Mouse (Mus musculus) heart, adult 9 months (tissue): Measurements from ENCODE around the gene Nin.

Source experiments
- DNase-seq, 2 experiments: peaks; one replicate each; pipeline ENCODE4 v3.0.0; 2022; ENCODE audit warnings: low spot score in 2 of 2

Gene Nin

DNA sequence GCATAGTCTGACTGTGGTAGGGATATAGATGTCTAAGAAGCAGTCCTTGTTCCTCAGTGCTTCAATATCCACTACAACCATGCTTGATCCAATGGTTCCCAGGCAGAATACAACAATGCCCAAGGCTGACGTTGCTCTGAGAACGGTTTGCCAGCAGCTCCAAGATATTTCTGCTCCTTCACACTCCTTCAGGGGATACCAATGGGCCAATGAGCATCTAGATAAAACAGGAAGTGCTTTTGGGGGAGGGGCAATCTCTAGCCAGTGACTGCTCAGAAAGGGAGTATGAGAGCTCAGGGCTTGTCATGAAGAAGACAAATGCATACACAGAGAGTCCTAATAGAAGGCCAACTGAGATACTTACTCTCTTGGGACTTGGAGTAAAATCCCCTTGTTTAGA, 6.0 kb upstream of the Nin start:
- no peak for DNase-seq

DNA sequence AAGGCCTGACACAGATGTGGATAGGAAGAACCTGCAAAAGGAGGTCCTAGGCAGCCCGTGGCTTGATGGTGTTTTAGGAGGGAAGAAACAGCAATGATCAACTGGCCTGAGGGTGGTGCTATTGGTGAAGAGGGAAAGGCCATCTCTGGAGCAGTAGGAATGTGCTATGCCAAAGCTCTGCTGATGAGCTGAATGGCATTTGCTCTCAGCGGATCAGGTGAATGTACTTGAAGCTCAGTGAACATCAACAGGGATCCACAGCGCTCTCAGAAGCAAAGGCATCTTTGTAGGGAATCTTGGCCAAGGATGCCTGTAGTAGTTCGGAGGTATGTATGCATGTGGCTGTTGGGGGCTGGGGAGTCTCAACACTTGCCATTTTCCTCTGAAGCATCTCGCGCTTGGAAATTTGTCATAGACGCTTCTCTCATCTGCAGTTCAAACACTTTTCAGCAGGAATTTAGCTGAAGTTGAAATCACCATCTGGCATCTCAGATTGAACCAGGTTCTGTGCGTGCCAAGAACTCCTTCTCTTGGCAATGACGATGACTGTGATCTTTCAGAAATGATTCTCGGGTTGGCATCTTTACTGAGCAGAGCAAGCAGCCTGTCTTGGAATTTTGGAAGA, 5.3 kb upstream of the Nin start:
- DNase-seq, result no peak

DNA sequence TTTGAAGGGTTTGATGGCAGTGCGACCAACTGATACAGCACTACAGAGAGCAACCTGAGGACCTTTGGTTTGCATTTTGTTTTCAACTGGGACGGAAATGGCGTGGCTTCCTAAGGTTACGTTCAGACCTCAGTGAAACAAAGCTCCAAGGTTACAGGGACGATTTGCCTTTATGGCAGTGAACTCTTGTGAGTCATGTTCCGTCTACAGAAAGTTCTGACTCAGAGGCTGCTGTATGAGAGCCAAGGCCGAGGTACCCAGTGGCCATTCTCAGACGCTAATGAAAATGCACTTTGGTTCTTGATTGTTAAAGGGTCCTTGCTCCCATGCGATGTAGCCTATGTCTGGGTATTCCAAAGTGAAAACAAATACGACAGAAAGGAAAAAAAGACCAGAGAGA, 3.6 kb upstream of the Nin start:
- DNase-seq, result no peak

DNA sequence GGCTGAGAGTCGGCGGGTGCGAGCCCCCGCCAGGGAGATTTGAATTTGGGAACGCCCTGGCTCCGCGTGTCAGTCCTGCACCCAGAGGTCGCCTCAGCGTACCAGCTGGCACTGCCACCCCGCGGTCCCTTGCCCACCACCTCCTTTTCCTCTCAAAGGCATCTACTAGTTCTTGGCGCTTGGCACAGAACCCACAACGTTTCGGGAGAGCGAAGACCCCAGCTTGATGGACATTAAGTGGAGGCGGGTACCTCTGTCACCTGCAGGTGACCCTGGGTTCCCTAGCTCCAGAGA, 1.5 kb downstream of the Nin start:
- DNase-seq, result no peak

DNA sequence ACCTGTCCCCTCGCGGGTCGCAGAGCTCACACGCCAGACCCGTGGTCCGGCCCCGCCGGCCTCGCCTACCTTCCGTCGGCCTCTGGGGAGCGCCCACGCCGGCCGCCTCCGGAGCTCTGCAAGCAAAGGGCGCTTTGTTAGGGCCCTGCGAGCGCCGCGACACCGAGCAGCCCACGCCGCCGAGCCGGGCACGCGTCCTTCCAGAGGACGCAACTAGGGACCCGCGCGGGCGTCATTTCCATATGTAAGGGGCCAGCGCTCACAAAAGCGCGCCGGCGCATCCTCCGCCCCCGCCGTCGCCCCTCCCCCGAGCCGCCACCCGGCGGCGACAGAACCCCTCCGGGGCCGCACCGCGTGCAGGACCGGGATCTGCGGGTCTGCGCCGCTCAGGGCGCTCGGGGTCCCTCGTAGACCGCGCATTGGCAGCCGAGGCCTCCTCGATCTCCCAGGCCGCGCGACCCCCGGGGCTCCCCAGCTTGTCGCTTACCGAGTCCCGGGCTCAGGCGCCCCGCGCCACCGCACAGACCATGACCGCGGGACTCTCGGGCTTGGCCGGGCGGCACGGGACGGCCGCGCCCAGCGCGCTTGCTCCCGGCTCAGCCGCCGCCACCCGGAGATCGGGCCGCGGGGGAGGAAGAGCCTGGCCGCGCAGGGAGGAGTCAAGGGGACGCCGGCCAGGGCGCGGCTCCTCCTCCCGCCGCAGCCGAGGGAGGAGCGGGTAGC, 2.0 kb downstream of the Nin start:
- peak; percentile 83 to 85 for DNase-seq

DNA sequence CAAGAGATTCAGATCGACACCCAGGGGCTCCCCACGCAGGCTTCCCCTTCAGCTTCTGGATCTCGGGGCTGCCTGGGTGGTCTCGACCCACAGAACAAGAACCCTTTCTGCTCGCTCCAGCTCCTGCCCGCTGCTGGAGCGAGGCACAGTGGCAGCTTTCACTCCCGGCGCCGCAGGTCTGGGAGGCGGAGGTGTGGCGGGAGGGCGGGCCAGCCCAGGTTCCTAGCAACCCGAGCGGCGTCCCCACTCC, 2.5 kb downstream of the Nin start:
- no peak for DNase-seq

DNA sequence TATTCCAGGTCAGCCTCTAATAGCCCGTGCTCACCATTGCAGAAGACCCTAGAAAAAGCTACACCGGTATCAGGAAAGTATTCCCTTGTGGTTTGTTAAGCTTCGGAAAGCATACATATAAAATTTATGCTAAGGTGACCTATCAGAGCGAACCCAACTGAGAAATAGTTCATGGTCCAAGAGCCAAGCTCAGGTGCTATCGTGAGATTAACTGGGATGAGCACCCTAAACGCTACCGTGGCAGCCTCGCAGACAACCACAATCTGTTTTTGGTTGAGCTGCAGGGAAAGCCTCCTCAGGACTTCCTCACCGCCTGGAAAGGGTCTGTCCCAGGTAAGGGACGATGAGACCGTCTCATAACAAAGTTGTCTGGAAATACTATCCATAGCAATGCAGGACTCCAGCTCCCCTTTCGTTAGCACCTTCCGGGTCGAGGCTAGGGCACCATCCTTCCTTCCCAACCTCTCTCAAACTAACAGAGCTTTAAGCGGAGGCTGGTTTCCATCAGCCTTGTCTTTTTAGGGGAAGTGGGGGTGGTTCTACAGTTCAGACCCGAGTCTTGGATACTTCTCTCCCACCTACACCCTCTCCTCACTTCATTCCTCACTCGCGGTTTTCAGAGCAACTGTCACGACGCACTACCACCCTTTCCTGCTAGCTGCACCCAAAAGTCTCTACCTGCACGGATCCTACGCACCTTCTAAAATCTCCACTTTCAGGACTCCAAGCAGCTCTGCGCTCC, 3.0 kb downstream of the Nin start:
- no peak for DNase-seq

DNA sequence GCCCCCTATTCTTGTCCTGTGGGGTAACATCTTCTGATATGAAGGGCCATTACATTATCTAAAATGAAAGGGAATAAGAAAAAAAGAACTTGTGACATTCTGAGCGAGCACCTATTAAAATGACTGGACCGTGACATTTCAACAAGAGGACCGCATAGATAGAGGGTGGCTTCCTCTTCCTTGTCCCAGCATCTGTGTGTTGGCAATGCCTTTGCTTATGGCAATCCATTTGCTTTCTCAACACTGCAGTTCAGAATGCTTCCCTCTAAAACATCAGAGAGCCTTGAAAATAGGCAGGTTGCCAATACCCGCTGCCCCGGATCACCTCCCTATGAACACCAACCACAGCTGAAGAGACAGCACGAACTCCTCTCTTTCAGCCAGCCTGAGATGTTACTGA, 3.6 kb downstream of the Nin start:
- no peak for DNase-seq

DNA sequence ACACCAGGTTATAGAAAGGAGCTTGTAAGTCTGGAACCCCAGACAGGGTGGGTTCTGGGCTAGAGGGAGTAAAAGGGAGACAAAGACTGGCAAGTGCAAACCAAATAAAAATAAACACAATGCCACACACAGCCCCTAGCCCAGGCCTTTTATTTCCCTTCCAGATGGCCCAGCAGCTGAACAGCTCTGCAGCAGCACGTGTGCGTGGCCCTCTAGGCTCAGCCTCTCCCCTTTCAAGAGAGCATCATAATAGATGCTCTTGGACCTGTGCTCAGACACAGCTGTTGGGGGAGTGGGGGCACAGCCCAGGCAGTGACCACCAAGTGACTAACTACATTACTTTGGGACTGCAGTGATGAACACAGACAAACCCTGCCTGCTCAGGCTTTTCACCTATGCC, 5.4 kb downstream of the Nin start:
- no peak for DNase-seq

DNA sequence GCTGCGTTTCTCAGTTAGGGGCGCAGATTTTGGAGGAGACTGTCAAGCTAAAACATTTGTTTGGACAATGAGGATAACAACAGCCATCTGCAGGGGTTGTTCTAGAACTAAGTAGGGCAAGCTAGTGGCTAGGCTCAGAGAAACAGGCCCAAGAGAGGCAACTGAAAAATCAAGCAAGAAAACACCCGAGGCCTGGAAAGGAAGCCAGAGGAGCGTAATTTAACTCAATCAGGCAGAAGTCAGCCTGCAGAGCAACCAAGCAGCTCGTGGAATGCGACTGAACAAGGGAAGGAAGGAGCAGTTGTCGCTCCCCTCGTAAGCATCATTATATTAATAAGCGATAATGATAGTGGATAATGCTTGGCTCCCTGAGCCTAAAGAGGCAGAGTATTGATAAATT, 7.0 kb downstream of the Nin start:
- DNase-seq, result no peak

DNA sequence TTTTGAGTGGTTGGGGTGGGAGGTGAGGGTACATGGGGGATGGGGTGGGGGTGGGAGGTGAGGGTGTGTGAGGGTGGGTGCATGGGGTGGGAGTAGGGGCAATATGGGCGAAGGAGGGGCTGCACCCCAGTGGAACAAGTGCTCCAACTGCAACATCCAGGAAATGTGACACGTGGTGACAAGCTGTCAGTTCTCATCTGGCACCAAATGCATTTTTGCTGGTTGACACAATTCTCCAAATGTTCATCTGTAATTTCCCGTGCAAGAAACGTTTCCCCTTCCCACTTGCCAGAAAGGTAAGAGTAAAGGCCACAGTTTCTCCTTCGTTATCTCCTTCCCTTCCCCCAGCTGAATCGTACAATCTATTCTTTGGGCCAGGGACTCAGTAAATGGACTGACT, 7.6 kb downstream of the Nin start:
- no peak for DNase-seq

DNA sequence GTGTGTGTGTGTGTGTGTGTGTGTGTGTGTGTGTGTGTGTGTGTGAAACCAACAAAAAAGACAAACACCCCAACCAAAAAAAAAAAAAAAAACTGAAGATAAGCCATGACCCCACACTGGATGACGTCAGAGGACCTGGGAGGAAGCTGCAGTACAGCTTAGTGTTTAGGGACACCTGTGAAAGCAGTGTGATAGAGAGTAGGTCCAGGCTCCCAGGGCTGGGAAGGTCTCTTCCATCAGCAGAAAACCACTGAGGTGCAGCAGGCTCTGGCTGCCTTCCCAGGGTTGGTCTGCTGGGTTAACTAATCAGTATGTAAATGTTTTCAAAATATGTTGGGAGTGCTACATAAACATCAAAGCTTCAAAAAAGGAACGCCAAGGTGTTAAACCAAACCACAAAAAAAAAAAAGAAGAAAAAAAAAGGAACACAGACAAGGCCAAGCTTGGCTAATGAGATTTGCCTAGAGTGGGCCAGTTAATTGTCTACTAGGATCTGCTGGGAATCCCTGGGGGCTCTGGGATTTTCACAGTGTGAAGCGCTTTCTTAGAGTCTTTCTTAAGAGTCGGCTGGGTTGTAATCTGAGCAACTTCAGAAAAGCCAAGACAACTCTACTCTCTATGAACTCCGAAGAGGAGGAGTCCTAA, 8.6 kb downstream of the Nin start:
- no peak for DNase-seq

DNA sequence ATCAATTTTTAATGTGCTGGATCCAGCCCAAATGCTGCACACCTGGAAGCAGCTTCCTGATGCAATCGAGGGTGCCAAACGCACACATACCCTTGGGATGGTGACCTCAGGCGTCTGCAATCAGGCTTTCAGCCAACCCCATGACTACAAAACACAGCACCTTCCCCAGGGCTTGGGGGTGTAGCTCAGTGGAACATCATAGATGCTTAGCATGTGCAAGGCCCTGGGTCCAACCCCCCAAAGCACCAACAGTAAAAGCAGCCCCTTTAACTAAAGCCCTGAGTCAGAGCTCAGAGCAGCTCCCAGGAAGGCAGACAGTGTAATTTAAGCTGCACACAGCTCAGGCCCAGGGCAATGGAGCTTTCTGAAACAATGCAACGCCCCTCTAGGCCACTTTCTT, 9.3 kb downstream of the Nin start:
- no peak for DNase-seq

DNA sequence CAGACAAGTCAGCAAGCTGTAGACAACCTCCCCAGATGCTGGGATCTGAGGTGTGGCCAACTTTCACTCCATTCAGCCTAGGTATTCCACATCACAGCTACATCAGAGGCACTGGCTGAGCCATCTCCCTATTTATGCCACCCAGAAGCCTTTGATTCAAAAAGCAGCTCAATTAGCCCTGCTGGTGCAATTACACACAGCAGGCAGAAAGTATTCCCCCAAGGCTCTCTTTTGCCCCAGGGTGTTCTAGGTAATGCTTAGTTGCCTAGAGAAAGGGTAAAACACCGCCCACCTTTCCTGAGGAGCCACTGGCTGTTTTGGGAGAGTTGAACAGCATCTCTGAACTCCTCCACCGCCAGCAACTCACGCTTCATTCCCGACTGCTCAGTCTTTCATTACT, 10.3 kb downstream of the Nin start:
- no peak for DNase-seq

DNA sequence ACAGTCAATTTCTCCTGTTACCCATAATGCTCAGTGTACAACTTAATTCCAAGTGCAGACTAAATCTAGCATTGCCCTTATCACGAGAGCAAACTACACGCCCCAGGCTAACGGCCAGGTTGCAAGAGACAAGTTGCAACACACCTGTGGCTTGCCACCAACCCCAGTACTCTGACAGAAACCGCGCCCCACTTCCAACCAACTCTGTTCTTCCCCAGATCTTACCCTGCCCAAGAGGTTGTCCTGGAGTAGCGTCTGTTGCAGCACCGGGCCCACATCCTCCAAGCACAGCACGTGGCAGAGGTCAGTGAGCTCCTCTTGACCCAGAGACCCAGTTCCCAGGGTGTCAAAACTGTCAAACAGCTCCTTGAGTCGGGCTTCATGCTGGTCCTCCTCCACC, 11.1 kb downstream of the Nin start:
- DNase-seq, result no peak

DNA sequence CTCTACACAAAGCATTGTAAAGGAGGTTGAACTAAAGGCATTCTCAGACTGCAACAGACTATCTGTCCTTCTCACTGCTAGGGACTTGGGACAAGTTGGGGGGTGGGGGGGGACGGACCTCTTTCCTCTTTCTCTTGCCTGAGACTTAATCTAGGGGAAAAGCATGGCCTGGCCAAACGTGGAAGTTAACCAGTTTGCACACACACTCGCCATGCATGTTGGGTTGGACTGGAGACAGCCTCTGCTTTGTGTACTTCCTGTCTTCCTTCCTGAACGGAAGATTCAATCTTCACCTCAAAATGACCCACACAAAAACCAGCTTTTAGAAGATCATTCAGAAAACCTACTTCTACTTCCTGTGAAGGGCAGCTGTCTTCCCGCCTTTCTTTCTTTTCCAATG, 11.7 kb downstream of the Nin start:
- DNase-seq, result no peak

DNA sequence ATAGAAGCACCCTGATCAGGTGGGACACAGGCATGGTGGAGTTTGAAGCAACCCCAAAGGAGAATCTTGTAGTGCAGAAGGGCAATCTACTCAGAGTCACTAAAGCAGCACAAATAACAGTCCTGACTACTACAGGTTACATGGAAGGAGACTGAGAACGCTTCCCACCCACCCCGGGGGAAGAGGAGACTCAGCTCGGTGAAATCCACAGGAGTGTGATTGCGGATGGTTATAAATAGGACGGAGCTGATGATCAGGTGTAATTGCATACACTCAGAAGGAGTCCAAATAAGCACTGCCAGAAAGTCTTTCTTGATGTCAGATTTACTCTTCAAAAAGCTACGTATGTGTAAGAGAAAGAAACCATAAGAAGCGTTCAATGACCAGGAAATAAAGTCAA, 15.6 kb downstream of the Nin start:
- no peak for DNase-seq

DNA sequence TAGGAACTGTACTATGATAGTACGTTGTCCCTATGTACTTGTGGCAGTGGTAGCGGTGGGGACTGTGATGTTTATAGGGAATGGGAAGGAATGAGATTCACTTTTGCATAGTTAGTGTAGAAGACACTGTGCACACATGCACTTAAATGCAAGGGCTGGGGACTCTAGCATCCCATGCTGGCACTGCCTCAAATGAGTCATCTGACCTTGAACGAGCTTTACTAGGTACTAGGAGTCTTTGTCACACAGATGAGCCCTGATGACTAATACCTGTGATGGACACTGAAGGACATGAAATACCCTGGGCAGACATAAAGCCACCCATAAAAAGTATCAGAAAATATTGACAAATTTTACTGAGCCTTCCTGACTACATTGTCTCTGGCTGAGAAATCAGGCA, 16.2 kb downstream of the Nin start:
- no peak for DNase-seq

DNA sequence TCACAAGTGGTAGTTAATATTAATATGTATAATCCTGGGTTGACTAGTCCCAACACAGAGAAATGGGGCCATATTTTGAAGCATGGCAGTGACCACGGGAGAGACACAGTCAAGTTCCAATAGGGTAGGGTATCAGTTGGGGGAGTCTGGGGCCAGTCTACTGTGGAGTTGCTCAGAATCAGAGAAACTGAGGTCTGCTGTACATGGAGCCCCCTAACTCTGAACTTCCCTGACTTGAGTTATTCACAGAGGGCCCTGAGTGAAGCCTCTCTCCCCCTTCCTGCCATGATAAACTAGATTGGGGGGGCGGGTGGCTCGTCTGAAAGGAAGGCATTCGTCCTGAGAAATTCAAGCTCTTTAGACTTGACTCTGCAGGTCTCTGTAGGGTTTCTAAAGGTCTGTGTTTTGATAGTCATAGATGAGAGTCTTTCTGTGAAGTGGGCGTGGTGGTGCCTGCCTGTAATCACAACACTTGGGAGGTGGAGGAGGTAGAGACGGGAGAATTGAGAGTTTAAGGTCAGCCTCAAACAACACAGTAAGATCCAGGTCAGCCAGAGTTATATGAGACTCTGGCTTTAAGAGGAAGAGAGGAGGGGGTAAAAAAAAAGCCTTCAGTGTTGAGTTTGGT, 20.1 kb downstream of the Nin start:
- no peak for DNase-seq

DNA sequence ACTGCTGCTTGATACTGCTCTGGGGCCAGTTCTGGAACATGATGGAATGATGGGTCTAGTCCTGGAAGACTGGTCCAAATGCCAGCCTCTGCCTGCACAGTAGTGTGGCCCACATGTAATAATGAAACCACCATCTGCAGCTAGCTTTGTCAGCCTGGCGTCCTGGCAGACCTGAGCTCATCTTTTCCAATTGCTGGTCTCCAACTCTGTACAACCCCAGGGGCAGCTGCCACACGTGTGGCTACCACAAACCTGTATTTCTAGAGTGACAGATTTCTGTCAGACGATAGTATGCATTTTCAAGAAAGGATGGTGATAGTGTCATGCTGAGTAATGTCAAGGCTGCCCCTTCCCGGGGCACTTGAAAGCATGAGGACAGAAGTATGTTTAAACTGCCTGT, 25.2 kb downstream of the Nin start:
- no peak for DNase-seq

DNA sequence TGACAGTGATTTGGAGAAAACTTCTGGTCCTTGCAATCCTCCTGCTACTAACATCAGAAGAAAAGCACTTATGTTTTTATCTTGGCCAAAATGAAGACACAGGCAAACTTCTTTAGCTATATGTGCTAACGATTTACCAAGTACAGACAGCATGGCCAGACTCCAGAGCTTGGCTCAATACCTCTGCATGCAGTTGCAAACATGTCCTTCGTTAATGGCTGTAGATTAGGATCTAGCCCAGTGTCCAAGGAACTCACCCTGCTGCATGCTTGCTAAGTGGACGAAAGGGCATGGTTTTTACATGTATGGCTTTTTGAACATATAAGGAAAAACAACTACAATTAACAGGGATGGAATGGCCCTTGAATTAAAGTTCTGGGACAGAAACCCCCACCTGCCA, 28.2 kb downstream of the Nin start:
- no peak for DNase-seq

DNA sequence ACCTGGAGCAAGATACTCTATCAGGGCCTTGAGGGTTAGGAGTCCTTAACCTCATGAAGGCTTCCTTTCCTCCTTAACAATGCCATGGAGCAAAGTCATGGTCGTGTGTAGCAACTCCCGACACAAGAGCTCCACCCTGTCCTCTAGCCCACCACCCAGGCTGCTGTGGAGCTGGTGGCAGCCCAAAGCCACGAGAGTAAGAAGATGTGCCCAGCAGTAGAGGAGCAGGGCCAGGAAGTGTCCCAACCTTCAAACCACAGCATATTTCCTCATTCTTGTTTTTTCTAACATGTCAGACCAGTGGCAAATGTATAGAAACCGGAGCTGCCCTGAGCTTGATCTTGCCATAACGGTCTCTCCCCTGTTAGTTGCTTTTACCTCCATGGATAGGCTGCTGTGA, 29.3 kb downstream of the Nin start:
- no peak for DNase-seq

DNA sequence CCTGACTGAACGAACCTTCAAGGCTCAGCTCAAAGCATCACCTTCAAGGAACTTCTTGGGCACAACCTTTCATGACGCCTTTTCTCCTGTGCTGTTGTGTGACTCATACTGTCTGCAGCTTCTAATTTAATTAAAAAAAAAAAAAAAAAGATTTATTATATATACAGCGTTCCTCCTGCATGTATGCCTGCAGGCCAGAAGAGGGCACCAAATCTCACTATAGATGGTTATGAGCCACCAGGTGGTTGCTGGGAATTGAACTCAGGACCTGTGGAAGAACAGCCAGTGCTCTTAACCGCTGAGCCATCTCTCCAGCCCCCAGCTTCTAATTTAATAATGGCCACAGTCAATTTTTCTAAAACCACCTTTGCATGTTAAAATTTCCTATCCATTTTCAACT, 29.8 kb downstream of the Nin start:
- DNase-seq, result no peak
